16 mouse cellular contexts compared by ENCODE assay signal in genomic region chr4:125410736-125411441, GRCm38 (mm10).
DNase-seq lines count a peak whose midpoint lies in the region; ATAC-seq and TF ChIP-seq lines count a peak whose summit lies in the region.
"Had no signal": no experiment of that assay in that cellular context is flagged by ENCODE, and none has a peak within 500 bp of the region (broad histone marks: within the 10 kb centered on the region; RNA-seq: fewer than 3 reads in every experiment).

No protein-coding gene starts in this region.

- H3K9ac ChIP-seq in liver, embryonic 12.5 days: no peak overlapping the region
- H3K9ac ChIP-seq in midbrain, embryonic 14.5 days (replicated peaks; ENCODE audit: low read length): no peak overlapping the region
- H3K9ac ChIP-seq in stomach, postnatal 0 days (ENCODE audit: low read length): no peak overlapping the region
- H3K9ac ChIP-seq: limb, embryonic 13.5 days; neural tube, embryonic 15.5 days had no signal

- H3K9me3 ChIP-seq in liver, embryonic 12.5 days (replicated peaks): no peaks in the 10 kb centered on the region
- no peaks in the 10 kb centered on the region for H3K9me3 ChIP-seq in midbrain, embryonic 14.5 days (ENCODE audit: control insufficient read depth, low read length)
- H3K9me3 ChIP-seq in stomach, postnatal 0 days (ENCODE audit: control insufficient read depth, low read length): no peaks in the 10 kb centered on the region
- H3K9me3 ChIP-seq: limb, embryonic 13.5 days; neural tube, embryonic 15.5 days had no signal

- H3K27ac ChIP-seq in liver, embryonic 12.5 days: peak overlapping the region; percentile 71; the same call in 1 of the 2 replicates
- H3K27ac ChIP-seq in midbrain, embryonic 14.5 days (replicated peaks; ENCODE audit: low read depth, low read length): no peak overlapping the region
- H3K27ac ChIP-seq in stomach, postnatal 0 days (replicated peaks): no peak overlapping the region
- H3K27ac ChIP-seq: limb, embryonic 13.5 days; neural tube, embryonic 15.5 days had no signal

- 33% methylated on average over 8 of the region's 8 CpGs for WGBS in liver, embryonic 12.5 days (ENCODE audit: insufficient replicate concordance)
- WGBS in midbrain, embryonic 14.5 days: 18% methylated on average over 8 of the region's 8 CpGs
- WGBS in stomach, postnatal 0 days: 41% methylated on average over 8 of the region's 8 CpGs

- TF ChIP-seq EP300 in stomach, postnatal 0 days (optimal IDR thresholded peaks at IDR 0.05): no peak

- peak; percentile 26 for DNase-seq in embryo, embryonic 10.5 days (ENCODE audit: low spot score)
- no peak for DNase-seq in embryo, embryonic 10 days (ENCODE audit: low spot score)
- peak; percentile 45 for DNase-seq in c-Kit-positive CD71-positive TER-119-positive erythroid progenitor cells, embryonic 14.5 days (ENCODE audit: low spot score)
- DNase-seq in midbrain, embryonic 14.5 days: peak; percentile 71
- DNase-seq in gastrocnemius, postnatal 25 days: no peak
- DNase-seq in stomach, postnatal 0 days (ENCODE audit: low spot score): no peak
- no peak for DNase-seq in B cell, adult 2 months
- DNase-seq: cerebellum, postnatal 36 days; gastrocnemius, postnatal 10 days; heart, postnatal 10 days; kidney, postnatal 4 days had no signal

- peak overlapping the region; percentile 17; the same call in 1 of the 2 replicates for H3K4me2 ChIP-seq in liver, embryonic 12.5 days
- no peak overlapping the region for H3K4me2 ChIP-seq in midbrain, embryonic 14.5 days (ENCODE audit: low read length)
- H3K4me2 ChIP-seq in stomach, postnatal 0 days (replicated peaks; ENCODE audit: low read depth): no peak overlapping the region
- H3K4me2 ChIP-seq: limb, embryonic 13.5 days; neural tube, embryonic 15.5 days had no signal

- peaks cover 11% of the 10 kb centered on the region; the same call in 1 of the 2 replicates for H3K27me3 ChIP-seq in liver, embryonic 12.5 days (replicated peaks)
- 0 out of 2 replicates have a peak, but pooled peaks cover 3% of the 10 kb centered on the region for H3K27me3 ChIP-seq in midbrain, embryonic 14.5 days (ENCODE audit: control insufficient read depth, insufficient read depth, low read length)
- no peaks in the 10 kb centered on the region for H3K27me3 ChIP-seq in stomach, postnatal 0 days (ENCODE audit: control insufficient read depth, insufficient read depth, low read length)
- H3K27me3 ChIP-seq: neural tube, embryonic 15.5 days had no signal

- peaks cover 25% of the 10 kb centered on the region; the same call in 1 of the 2 replicates for H3K4me1 ChIP-seq in liver, embryonic 12.5 days
- H3K4me1 ChIP-seq in midbrain, embryonic 14.5 days (ENCODE audit: control insufficient read depth, insufficient read depth, low read length): peaks cover 45% of the 10 kb centered on the region
- H3K4me1 ChIP-seq in stomach, postnatal 0 days (replicated peaks; ENCODE audit: control insufficient read depth, insufficient read depth): no peaks in the 10 kb centered on the region

- H3K4me3 ChIP-seq in liver, embryonic 12.5 days: no peak overlapping the region
- H3K4me3 ChIP-seq in midbrain, embryonic 14.5 days (replicated peaks; ENCODE audit: low read depth, low read length): no peak overlapping the region
- no peak overlapping the region for H3K4me3 ChIP-seq in stomach, postnatal 0 days (ENCODE audit: low read depth, low read length)
- H3K4me3 ChIP-seq: erythroblast, embryonic 14.5 days; limb, embryonic 13.5 days; neural tube, embryonic 15.5 days had no signal

- TF ChIP-seq CTCF in stomach, postnatal 0 days (IDR thresholded peaks at IDR 0.05; ENCODE audit: low read depth): no peak

- ATAC-seq in liver, embryonic 12.5 days: peak; percentile 97
- ATAC-seq in midbrain, embryonic 14.5 days (ENCODE audit: low FRiP score, low TSS enrichment): peak; percentile 70
- ATAC-seq in stomach, postnatal 0 days (ENCODE audit: low FRiP score, low TSS enrichment): no peak
- ATAC-seq: intestine, postnatal 0 days had no signal

- no peaks in the 10 kb centered on the region for H3K36me3 ChIP-seq in liver, embryonic 12.5 days
- no peaks in the 10 kb centered on the region for H3K36me3 ChIP-seq in midbrain, embryonic 14.5 days (ENCODE audit: control insufficient read depth, insufficient read depth, low read length)
- no peaks in the 10 kb centered on the region for H3K36me3 ChIP-seq in stomach, postnatal 0 days (ENCODE audit: control insufficient read depth, insufficient read depth, low read length)
- H3K36me3 ChIP-seq: limb, embryonic 13.5 days; neural tube, embryonic 15.5 days had no signal

Comparison
In these comparisons a context has a peak if more than half of its experiments do, and no peak if none do; other contexts are left out.
1. DNase-seq: peak in embryo, embryonic 10.5 days (single experiment), c-Kit-positive CD71-positive TER-119-positive erythroid progenitor cells, embryonic 14.5 days (single experiment) and midbrain, embryonic 14.5 days (single experiment); none in embryo, embryonic 10 days (single experiment), gastrocnemius, postnatal 25 days (single experiment), stomach, postnatal 0 days (single experiment) and B cell, adult 2 months (0 of 2).